Mouse (Mus musculus): Measurements from ENCODE around the gene Cfb.

DNA sequence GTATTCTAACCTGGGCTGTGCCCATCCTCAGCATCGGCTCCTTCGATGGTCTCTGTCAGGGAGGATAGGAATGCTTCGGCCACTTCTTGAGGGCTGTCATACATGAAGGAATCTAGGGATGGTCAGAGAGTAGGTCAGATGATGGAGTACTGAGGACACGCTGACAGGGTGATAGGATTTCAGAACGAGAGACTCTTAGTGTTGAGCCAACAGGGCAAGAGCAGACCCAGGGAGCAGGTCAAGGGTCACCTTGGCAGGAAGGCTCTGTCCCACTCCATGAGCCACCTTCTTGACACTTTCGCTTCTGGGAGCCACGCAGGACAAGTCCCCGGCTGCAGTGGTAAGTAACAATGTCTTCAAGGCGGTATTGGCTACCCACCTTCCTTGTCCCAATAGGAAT lies 1.8 kb downstream of the Cfb start:
- TF ChIP-seq MAX (IDR thresholded peaks at IDR 0.05; ENCODE audit: low read length), result no peak
- TF ChIP-seq POLR2A (IDR thresholded peaks at IDR 0.05; ENCODE audit: low read depth, low read length), result no peak; the same call in 1 of the 2 replicates
